Mouse (Mus musculus) lung, postnatal 25 days (tissue): ENCODE measurements at regions not wholly inside any gene's neighbourhood (a gene's known extent, or its start where the extent isn't known, plus 50 kb on each side); places are given as distances from the start of the nearest gene placed in this dataset.
"Not testable (repeated sequence)": the region's sequence is repeated elsewhere in the genome, so short reads cannot be mapped to it uniquely, and the experiment has no call there.

Experiments used
- DNase-seq: peaks from one replicate; pipeline ENCODE4 v3.0.0; 2022; ENCODE audit warnings: low spot score

DNA sequence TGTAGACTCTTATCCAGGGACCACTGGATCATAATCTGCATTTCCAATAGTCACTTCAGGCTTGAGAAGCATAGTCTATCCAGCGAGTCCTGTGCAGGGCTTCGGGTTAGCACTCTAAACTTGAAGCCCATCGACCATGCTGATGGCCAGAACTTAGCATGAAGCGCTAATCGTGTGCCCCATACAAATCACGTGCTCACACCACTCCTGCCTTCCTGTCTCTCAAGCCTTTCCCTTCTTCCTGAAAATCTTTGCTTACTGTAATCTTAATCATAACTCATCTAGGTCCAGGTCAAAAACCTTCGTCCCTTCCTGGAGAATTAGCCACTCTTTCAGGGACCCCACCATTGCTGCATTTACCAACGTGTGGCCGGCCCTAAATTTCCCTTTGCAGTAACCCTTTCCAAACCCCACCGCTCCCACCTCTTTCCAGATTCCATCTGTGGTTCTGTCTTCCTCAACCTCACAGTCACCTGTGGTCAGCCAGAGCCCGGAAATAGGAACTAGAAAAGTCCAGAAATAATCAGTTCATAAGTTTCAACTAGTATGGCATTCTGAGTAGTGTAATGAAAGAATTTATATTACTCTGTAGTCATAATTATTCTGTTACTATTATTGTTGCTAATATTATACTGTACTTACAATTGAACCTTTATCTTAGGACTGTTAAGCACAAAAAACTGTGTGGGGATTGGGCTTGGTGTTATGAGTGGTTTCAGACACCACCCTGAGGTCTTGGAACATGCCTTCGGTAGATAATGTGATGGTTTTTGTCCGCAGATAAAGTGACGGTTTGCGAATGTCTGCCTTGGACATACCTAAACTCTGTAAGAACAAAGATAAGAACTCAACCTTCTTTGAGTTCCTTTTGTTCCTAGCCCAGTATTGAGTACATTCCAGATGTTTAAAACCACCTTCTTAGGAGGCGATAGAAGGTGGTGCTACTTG is 57.3 kb upstream of the Slc1a3 start:
- no peak for DNase-seq

DNA sequence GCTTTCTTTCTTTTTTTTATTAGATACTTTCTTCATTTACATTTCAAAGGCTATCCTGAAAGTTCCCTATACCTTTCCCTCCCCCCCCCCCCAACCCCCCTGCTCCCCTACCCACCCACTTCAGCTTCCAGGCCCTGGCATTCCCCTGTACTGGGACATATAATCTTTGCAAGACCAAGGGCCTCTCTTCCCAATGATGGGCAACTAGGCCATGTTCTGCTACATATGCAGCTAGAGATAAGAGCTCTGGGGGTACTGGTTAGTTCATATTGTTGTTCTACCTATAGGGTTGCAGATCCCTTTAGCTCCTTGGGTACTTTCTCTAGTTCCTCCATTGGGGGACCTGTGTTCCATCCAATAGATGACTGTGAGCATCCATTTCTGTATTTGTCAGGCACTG is 55.6 kb upstream of the Slc1a3 start:
- DNase-seq = not testable (repeated sequence)

DNA sequence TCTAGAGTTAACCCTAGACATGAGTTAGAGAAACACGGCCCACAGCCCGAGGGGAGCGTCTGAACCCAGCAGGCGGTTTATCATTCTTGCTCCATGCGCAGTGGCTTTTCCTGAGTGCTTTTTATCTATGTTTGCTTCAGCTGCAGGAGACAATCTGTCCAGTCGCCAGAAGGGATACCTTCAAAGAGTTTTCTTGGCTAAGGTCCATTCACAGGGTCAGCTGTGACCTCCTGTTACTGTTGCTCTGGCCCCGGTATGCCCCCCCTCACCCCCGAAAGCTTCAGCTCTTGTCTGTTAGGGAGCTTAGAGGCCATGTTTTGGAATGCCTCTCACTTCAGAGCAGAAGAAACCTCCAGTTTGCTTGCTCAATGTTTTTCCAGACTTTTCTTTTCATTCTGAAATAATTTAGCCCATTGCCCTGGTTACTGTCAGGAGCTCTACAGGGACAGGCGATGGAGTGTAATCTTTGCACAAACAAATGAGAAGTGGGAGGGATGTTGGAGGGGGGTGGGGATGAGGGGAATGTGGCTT is 51.2 kb upstream of the Slc1a3 start:
- no peak for DNase-seq

DNA sequence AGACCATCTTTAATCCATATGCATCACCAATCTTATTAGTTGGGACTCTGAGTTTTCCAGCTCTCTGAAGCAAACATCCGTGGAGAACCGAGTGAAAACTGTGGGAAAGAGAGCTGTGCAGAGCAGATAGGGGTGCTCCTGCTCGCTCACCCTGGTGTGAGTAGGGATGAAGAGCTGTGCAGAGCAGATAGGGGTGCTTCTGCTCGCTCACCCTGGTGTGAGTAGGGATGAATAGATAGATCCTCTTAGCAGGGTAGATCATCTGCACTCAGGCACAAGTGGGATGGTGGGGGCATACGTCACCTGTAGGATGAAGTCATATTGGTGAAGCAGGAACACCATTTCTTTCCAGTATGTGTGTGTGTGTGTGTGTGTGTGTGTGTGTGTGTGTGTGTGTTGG is 50.6 kb upstream of the Slc1a3 start:
- no peak for DNase-seq
